Mouse (Mus musculus) CD4-positive helper T cell, adult 2 months (primary cell): ENCODE measurements at regions not wholly inside any gene's neighbourhood (a gene's known extent, or its start where the extent isn't known, plus 50 kb on each side); places are given as distances from the start of the nearest gene placed in this dataset.

ENCODE experiments used
- DNase-seq: peaks from one replicate; pipeline ENCODE4 v3.0.0-alpha.2; 2012; ENCODE audit warnings: low read depth, missing footprints, low spot score

- no peak for DNase-seq
Measured at GRCm38 (mm10) chr7:128834894-128835293, 90.2 kb downstream of the Sec23ip start.

- DNase-seq, result no peak
Measured at GRCm38 (mm10) chr7:128836435-128836834, 91.7 kb downstream of the Sec23ip start.

- DNase-seq, result no peak
Measured at GRCm38 (mm10) chr7:128842561-128842960, 97.8 kb downstream of the Sec23ip start.

GRCm38 (mm10) chr7:128843576-128843975, 98.8 kb downstream of the Sec23ip start:
- DNase-seq, result no peak

GRCm38 (mm10) chr7:128849261-128849660, 104.5 kb downstream of the Sec23ip start:
- no peak for DNase-seq

GRCm38 (mm10) chr7:128854193-128854592, 109.5 kb downstream of the Sec23ip start:
- DNase-seq, result no peak

GRCm38 (mm10) chr7:128854690-128855343, 110.1 kb downstream of the Sec23ip start:
- DNase-seq, result no peak

GRCm38 (mm10) chr7:128860141-128860540, 115.4 kb downstream of the Sec23ip start:
- peak; percentile 20 for DNase-seq

- DNase-seq, result no peak
Measured at GRCm38 (mm10) chr7:128860709-128861108, 116.0 kb downstream of the Sec23ip start.

GRCm38 (mm10) chr7:128861376-128861775, 116.6 kb downstream of the Sec23ip start:
- DNase-seq, result no peak

- no peak for DNase-seq
Measured at GRCm38 (mm10) chr7:128868799-128869198, 124.1 kb downstream of the Sec23ip start.

GRCm38 (mm10) chr7:128884015-128884414, 139.3 kb downstream of the Sec23ip start:
- no peak for DNase-seq

GRCm38 (mm10) chr7:128885551-128885950, 140.8 kb downstream of the Sec23ip start:
- no peak for DNase-seq

- no peak for DNase-seq
Measured at GRCm38 (mm10) chr7:128910134-128910533, 165.4 kb downstream of the Sec23ip start.

GRCm38 (mm10) chr7:128937976-128938730, 193.4 kb downstream of the Sec23ip start:
- DNase-seq, result no peak

- no peak for DNase-seq
Measured at GRCm38 (mm10) chr7:128960575-128960974, 215.8 kb downstream of the Sec23ip start.

GRCm38 (mm10) chr7:128979904-128980303, 235.2 kb downstream of the Sec23ip start:
- DNase-seq, result no peak

GRCm38 (mm10) chr7:128980827-128981226, 236.1 kb downstream of the Sec23ip start:
- DNase-seq, result no peak

- no peak for DNase-seq
Measured at GRCm38 (mm10) chr7:128998759-128999158, 254.0 kb downstream of the Sec23ip start.

- no peak for DNase-seq
Measured at GRCm38 (mm10) chr7:129002419-129002818, 254.4 kb upstream of the Plpp4 start.

GRCm38 (mm10) chr7:129003150-129003549, 253.7 kb upstream of the Plpp4 start:
- no peak for DNase-seq

- no peak for DNase-seq
Measured at GRCm38 (mm10) chr7:129016353-129016752, 240.5 kb upstream of the Plpp4 start.

- DNase-seq, result no peak
Measured at GRCm38 (mm10) chr7:129027116-129027515, 229.7 kb upstream of the Plpp4 start.
